Mouse (Mus musculus) ES-E14 (cell line): Measurements from ENCODE around the gene Dnah1. TPM values are rescaled to one million over a fixed set of nuclear protein-coding genes. Genes with fewer than 3 reads are reported as not detected.

Experiments used
- DNase-seq: peaks from one replicate; pipeline ENCODE4 v3.0.0-alpha.2; 2013; ENCODE audit warnings: low read depth, low spot score
- H3K27ac ChIP-seq: 2 replicates; pipeline ENCODE4 v1.5.1; 2012; ENCODE audit warnings: low read depth, mild to moderate bottlenecking, low read length, moderate library complexity, mixed read lengths; ENCODE audit not compliant: poor library complexity, insufficient read depth, severe bottlenecking
- H3K36me3 ChIP-seq: 2 replicates; pipeline ENCODE4 v1.6.1; 2012; ENCODE audit warnings: mild to moderate bottlenecking, low read length, moderate library complexity, mixed read lengths; ENCODE audit not compliant: control insufficient read depth, poor library complexity, insufficient read depth, severe bottlenecking
- H3K4me1 ChIP-seq, 2 experiments: fragments of 150-350 bp in 1 of 2; sonication (generic) in 1 of 2; 2 replicates each; pipeline ENCODE4 v1.6.1; 2012; ENCODE audit warnings: low read length in 2 of 2, mild to moderate bottlenecking in 1 of 2, mixed read lengths in 1 of 2; ENCODE audit not compliant: control insufficient read depth in 2 of 2, insufficient read depth in 2 of 2, poor library complexity in 1 of 2
- H3K4me3 ChIP-seq, 2 experiments: fragments of 150-350 bp in 1 of 2; sonication (generic) in 1 of 2; 2 replicates each; pipeline ENCODE4 v1.5.1; 2012; ENCODE audit warnings: low read length in 2 of 2, low read depth in 1 of 2, mild to moderate bottlenecking in 1 of 2, mixed read lengths in 1 of 2; ENCODE audit not compliant: insufficient read depth in 1 of 2, poor library complexity in 1 of 2, severe bottlenecking in 1 of 2
- H3K9ac ChIP-seq: 2 replicates; pipeline ENCODE4 v1.6.1; 2012; ENCODE audit warnings: low read depth, mild to moderate bottlenecking, low read length, mixed read lengths; ENCODE audit not compliant: poor library complexity, insufficient read depth, severe bottlenecking
- H3K9me3 ChIP-seq: fragments of 150-350 bp; sonication (generic); 2 replicates; pipeline ENCODE4 v1.6.1; 2012; ENCODE audit warnings: low read depth, mild to moderate bottlenecking, low read length; ENCODE audit not compliant: control insufficient read depth, insufficient read depth
- CHD2 ChIP-seq: IDR thresholded peaks from 2 replicates; pipeline ENCODE4 v1.6.1; 2014; ENCODE audit warnings: mild to moderate bottlenecking, low read depth, low read length, inconsistent platforms
- HCFC1 ChIP-seq: IDR thresholded peaks from 2 replicates; pipeline ENCODE4 v1.6.1; 2012; ENCODE audit warnings: low read length, inconsistent platforms, borderline replicate concordance; ENCODE audit not compliant: insufficient read depth
- MAFK ChIP-seq: IDR thresholded peaks from 2 replicates; pipeline ENCODE4 v1.6.1; 2014; ENCODE audit warnings: mild to moderate bottlenecking, low read depth, low read length, inconsistent platforms; ENCODE audit not compliant: insufficient read depth
- ZC3H11A ChIP-seq: IDR thresholded peaks from 2 replicates; pipeline ENCODE4 v1.6.1; 2012; ENCODE audit warnings: low read depth, mild to moderate bottlenecking, inconsistent platforms, low read length, borderline replicate concordance
- ZNF384 ChIP-seq: IDR thresholded peaks from 2 replicates; pipeline ENCODE4 v1.6.1; 2012; ENCODE audit warnings: low read depth, low read length, inconsistent platforms
- in situ Hi-C, 2 experiments: fragments of 600-800 bp; cut with MboI; formaldehyde crosslinking; loops; one replicate each; pipeline ENCODE4 v1.15.1; 2025; ENCODE audit warnings: low sequenced_read_pairs in 2 of 2, inconsistent platforms in 1 of 2; ENCODE audit not compliant: unreplicated experiment in 2 of 2
- total RNA-seq: library from RNA; depleted of rRNA; stranded (reverse); fragments of 300-350 nt; gene quantifications from 2 replicates; pipeline ENCODE4 v1.2.3, GENCODE M21; 2012

Dnah1 gene
- total RNA-seq, 1 experiment: 0.80 TPM

GRCm38 (mm10) chr14:31329741-31330140, 6.0 kb upstream of the Dnah1 start:
- DNase-seq: no peak
- TF ChIP-seq MAFK (no peak), CHD2 (no peak), ZNF384 (no peak), HCFC1 (no peak), ZC3H11A (no peak)
- H3K9me3 ChIP-seq: no peaks in the 10 kb centered on the region
- no peak overlapping the region for H3K27ac ChIP-seq
- H3K4me3 ChIP-seq: no peak overlapping the region
- H3K36me3 ChIP-seq: no peaks in the 10 kb centered on the region
- in situ Hi-C loops: no loop called here
- no peaks in the 10 kb centered on the region for H3K4me1 ChIP-seq
- no peak overlapping the region for H3K9ac ChIP-seq

DNA sequence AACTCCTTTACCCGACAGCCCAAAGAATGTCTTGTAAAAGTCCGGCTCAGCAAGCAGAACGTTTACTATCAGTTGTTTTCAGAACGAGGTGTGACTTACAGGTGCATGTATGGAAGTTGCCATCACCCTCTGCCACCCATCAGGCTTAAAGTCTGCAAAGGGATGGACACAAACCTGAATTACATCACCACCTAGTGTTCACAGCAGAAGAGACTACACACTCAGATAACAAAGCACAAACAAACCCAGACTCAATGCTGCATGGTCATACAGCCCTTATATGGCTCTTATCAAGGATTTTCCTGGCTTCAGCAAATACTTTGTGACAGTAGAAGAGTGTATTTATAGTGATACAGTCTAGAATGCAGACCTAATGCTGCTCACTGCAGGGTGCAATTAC, 4.0 kb upstream of the Dnah1 start:
- in situ Hi-C loops: no loop called here
- Histone ChIP-seq H3K9me3 (no peaks in the 10 kb centered on the region), H3K4me1 (peaks cover 0 to 4% of the 10 kb centered on the region in 2 experiments; a peak in 1 of 4 replicates), H3K27ac (no peak overlapping the region), H3K9ac (no peak overlapping the region), H3K4me3 (no peak overlapping the region), H3K36me3 (no peaks in the 10 kb centered on the region)
- no peak for DNase-seq
- no peak for TF ChIP-seq MAFK

DNA sequence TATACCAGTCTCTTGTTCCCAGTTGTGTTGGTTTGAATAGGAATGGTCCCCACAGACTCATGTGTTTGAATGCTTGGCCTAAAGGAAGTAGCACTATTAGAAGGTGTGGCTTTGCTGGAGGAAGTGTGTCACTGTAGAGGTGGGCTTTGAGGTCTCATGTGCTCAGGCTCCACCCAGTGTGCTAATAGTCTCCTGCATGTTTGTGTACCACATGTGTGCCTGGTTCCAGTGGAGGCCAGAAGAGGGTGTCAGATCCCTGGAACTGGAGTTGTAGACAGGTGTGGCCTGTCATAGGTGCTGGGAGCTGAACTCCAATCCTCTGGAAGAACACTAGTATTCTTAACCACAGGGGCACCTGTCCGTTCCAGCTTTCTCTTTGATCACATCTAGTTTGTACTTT, 3.5 kb upstream of the Dnah1 start:
- no peaks in the 10 kb centered on the region for H3K9me3 ChIP-seq
- H3K36me3 ChIP-seq: no peaks in the 10 kb centered on the region
- no peak overlapping the region for H3K4me3 ChIP-seq
- DNase-seq: no peak
- no peak for TF ChIP-seq CHD2
- TF ChIP-seq HCFC1: no peak
- no peak for TF ChIP-seq ZC3H11A
- no peak for TF ChIP-seq ZNF384
- TF ChIP-seq MAFK: no peak
- in situ Hi-C loops: no loop called here
- H3K4me1 ChIP-seq: peaks cover 0 to 4% of the 10 kb centered on the region in 2 experiments; a peak in 1 of 4 replicates
- H3K9ac ChIP-seq: no peak overlapping the region
- H3K27ac ChIP-seq: no peak overlapping the region

DNA sequence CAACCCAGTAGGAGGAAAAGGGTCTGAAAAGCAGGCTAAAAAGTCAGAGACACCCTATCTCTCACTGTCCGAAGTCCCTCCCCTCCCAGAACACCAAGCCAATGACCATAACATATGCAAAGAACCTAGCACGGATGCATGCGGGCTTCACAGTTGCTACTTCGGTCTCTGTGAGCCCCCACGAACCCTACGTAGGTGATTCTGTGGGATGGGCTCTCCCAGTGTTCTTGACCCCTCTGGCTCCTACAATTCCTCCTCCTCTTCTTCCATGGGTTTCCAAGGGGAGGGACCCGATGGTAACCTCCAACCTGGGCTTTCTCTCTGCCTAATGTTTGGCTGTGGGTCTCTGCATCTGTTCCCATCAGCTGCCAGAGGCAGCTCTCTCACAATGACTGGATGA, 3.1 kb upstream of the Dnah1 start:
- no peak overlapping the region for H3K4me3 ChIP-seq
- TF ChIP-seq ZC3H11A (no peak), HCFC1 (no peak), CHD2 (no peak), MAFK (no peak), ZNF384 (no peak)
- in situ Hi-C loops: no loop called here
- no peak overlapping the region for H3K9ac ChIP-seq
- no peak for DNase-seq
- peaks cover 0 to 4% of the 10 kb centered on the region in 2 experiments; a peak in 1 of 4 replicates for H3K4me1 ChIP-seq
- no peaks in the 10 kb centered on the region for H3K9me3 ChIP-seq
- no peaks in the 10 kb centered on the region for H3K36me3 ChIP-seq
- no peak overlapping the region for H3K27ac ChIP-seq

- no peak for TF ChIP-seq CHD2
- TF ChIP-seq HCFC1: no peak
- no peak for TF ChIP-seq ZC3H11A
- TF ChIP-seq MAFK: no peak
- TF ChIP-seq ZNF384: no peak
- no peak for DNase-seq
- in situ Hi-C loops: no loop called here
Observed at GRCm38 (mm10) chr14:31325551-31325950, 1.9 kb upstream of the Dnah1 start.

More at GRCm38 (mm10) chr14:31325551-31325950, 1.9 kb upstream of the Dnah1 start:
- Histone ChIP-seq H3K9me3 (no peaks in the 10 kb centered on the region), H3K9ac (no peak overlapping the region), H3K27ac (no peak overlapping the region), H3K4me1 (peaks cover 0 to 4% of the 10 kb centered on the region in 2 experiments; a peak in 1 of 4 replicates), H3K36me3 (no peaks in the 10 kb centered on the region), H3K4me3 (no peak overlapping the region)
